Mouse (Mus musculus): Measurements from ENCODE around the gene Sirt5. TPM values are rescaled to one million over a fixed set of nuclear protein-coding genes. Genes with fewer than 3 reads are reported as not detected.

Gene Sirt5
- total RNA-seq, 2 experiments from 2014 or later, result 0.76 TPM; not detected in 1

Other genes with a start within 250 kb of the Sirt5 start
- gene Tbc1d7, start 194.0 kb upstream of the Sirt5 start, total RNA-seq (2015; ENCODE audit: low replicate concordance), result 1.4 TPM in 1 of 2 replicates, not detected in the other
- 1.4 TPM in 1 of 2 replicates, not detected in the other for gene Tbc1d7, start 194.0 kb upstream of the Sirt5 start, total RNA-seq (2017; ENCODE audit: low replicate concordance)
- 1.1 and 3.4 TPM in 2 replicates for gene Gfod1, start 61.3 kb upstream of the Sirt5 start, total RNA-seq (2015; ENCODE audit: low replicate concordance)
- 1.4 and 3.2 TPM in 2 replicates for gene Gfod1, start 61.3 kb upstream of the Sirt5 start, total RNA-seq (2017; ENCODE audit: low replicate concordance)
- gene Nol7, start 32.9 kb downstream of the Sirt5 start, total RNA-seq (2015; ENCODE audit: low replicate concordance), result 45.8 and 87.6 TPM in 2 replicates
- gene Nol7, start 32.9 kb downstream of the Sirt5 start, total RNA-seq (2017; ENCODE audit: low replicate concordance), result 33.4 and 107 TPM in 2 replicates
- 23.9 and 51.9 TPM in 2 replicates for gene Ranbp9, start 115.8 kb downstream of the Sirt5 start, total RNA-seq (2015; ENCODE audit: low replicate concordance)
- gene Ranbp9, start 115.8 kb downstream of the Sirt5 start, total RNA-seq (2017; ENCODE audit: low replicate concordance), result 41.1 and 43.3 TPM in 2 replicates
- gene Mcur1, start 194.7 kb downstream of the Sirt5 start, total RNA-seq (2015; ENCODE audit: low replicate concordance), result 8.6 and 11.3 TPM in 2 replicates
- gene Mcur1, start 194.7 kb downstream of the Sirt5 start, total RNA-seq (2017; ENCODE audit: low replicate concordance), result 4.7 and 16.6 TPM in 2 replicates

Data from erythroid progenitor cell, adult 5-6 weeks (primary cell).